Mouse (Mus musculus) megakaryocyte progenitor cell, adult 5-6 weeks (primary cell): ENCODE results near the gene Dnttip1. TPM values are rescaled to one million over a fixed set of nuclear protein-coding genes. Genes with fewer than 3 reads are reported as not detected.
"Not testable (repeated sequence)": the region's sequence is repeated elsewhere in the genome, so short reads cannot be mapped to it uniquely, and the experiment has no call there.

Experiments
- ATAC-seq: replicated peaks from 2 replicates; pipeline ENCODE4 v1.8.0; 2016; ENCODE audit warnings: mild to moderate bottlenecking, moderate TSS enrichment, inconsistent platforms; ENCODE audit not compliant: poor library complexity
- total RNA-seq, 2 experiments: library from RNA; stranded (forward) in 1 of 2; stranded (reverse) in 1 of 2; fragments of 157-497, 149-512 nt in 1 of 2; fragments of 200-1000 nt in 1 of 2; gene quantifications; 2 replicates each; pipeline versions ENCODE4 v1.2.3 to v1.2.4; 2015 to 2017

Gene Dnttip1
- total RNA-seq, 2 experiments from 2014 or later: 31.3 to 32.0 TPM

GRCm38 (mm10) chr2:164778809-164779208, 33.0 kb downstream of the Dnttip1 start:
- no peak for ATAC-seq

- no peak for ATAC-seq
Measured at GRCm38 (mm10) chr2:164779481-164780086, 33.8 kb downstream of the Dnttip1 start, which contains the start of gene Tnnc2. Tnnc2 (minus strand) TSS chr2:164779967.

GRCm38 (mm10) chr2:164781876-164782275, 36.1 kb downstream of the Dnttip1 start:
- no peak for ATAC-seq

DNA sequence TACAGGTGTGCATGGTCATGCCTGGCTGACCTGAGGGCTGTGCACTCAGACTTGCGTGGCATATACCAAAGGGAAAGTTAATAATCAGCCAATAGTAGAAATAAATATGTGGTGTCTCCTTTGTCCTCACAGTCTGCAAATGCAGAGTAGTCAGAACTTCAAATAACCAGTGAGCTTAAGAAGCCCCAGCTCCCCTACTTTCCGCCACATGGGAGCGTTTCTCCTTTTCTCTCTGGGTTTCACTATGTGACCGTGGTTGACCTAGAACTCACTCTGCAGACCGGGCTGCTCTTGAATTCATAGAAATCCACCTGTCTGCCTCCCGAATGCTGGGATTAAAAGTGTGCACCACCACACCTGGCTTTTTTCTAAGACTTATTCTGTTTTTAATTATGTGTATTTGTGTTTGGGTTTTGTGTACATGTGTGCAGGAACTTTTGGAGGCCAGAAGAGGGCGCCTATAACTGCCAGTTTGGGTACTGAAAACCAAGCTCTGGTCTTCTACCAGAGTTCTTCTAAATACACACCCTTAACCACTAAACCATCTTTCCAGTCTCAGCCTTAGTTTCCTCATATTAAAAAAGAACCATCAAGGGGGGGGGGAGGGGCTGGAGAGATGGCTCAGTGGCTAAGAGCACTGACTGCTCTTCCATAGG, 38.3 kb downstream of the Dnttip1 start:
- ATAC-seq: no peak

- peak; percentile 14 for ATAC-seq
Measured at GRCm38 (mm10) chr2:164784869-164785420, 39.2 kb downstream of the Dnttip1 start.

- peak; percentile 43 for ATAC-seq
Measured at GRCm38 (mm10) chr2:164785481-164786387, 40.0 kb downstream of the Dnttip1 start, which contains the start of gene Snx21. Snx21 (plus strand) TSS chr2:164785823.

DNA sequence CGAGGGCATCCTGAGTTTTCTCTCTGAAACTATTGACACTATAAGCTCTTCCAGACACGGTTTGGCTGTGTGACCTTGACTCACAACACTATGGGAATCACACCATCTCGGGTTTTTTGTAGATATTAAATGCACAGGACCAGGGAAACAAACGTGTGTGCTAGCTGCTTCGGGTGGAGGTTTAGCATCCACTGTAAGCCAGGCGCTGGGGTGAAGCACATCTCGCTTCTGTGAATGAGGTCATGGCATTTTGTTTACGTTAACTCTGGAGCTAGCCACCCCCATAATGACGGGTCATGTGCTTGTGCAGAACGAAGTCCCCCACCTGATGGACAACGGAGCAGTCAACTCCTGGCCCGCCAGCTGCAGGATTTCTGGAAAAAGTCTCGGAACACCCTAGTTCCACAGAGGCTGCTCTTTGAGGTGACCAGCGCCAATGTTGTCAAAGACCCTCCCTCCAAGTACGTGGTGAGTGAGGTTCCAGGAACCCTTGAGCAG, 40.7 kb downstream of the Dnttip1 start:
- ATAC-seq: 0 out of 2 replicates have a peak, but pooled peaks have one; percentile 10

- ATAC-seq: peak; percentile 59
Measured at GRCm38 (mm10) chr2:164787032-164787431, 41.2 kb downstream of the Dnttip1 start.

- no peak for ATAC-seq
Measured at GRCm38 (mm10) chr2:164787779-164788178, 42.0 kb downstream of the Dnttip1 start.

DNA sequence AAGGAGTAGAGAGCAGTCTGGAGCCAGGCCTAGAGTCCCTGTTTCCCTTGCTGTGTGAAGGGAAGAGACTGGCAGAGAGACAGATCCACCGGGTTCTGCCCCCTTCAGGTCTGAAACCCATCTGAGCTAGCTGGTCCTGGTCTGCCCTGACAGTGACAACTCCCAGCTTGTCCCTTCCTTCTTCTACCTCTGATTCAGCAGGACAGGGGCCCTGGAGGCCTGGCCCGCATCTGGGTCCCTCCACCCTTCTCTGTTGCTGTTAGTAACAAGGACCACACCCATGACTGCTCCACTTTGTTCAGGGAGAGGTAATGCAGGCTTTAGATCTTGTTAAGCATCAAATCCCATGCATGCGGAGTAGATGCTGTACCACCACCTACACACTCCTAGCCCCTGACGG, 42.6 kb downstream of the Dnttip1 start:
- ATAC-seq: no peak

- ATAC-seq: no peak
Measured at GRCm38 (mm10) chr2:164790451-164790850, 44.7 kb downstream of the Dnttip1 start.

DNA sequence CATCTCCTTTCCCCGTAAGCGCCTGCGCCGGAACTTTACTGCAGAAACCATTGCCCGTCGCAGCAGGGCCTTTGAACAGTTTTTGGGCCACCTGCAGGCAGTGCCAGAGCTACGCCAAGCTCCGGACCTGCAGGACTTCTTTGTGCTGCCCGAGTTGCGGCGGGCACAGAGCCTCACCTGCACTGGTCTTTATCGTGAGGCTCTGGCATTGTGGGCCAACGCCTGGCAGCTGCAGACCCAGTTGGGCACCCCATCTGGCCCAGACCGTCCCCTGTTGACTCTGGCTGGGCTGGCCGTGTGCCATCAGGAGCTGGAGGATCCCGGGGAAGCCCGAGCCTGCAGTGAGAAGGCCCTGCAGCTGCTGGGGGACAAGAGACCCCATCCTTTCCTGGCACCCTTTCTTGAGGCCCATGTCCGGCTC, 46.1 kb downstream of the Dnttip1 start:
- no peak for ATAC-seq

- no peak for ATAC-seq
Measured at GRCm38 (mm10) chr2:164792400-164793190, 46.8 kb downstream of the Dnttip1 start.

DNA sequence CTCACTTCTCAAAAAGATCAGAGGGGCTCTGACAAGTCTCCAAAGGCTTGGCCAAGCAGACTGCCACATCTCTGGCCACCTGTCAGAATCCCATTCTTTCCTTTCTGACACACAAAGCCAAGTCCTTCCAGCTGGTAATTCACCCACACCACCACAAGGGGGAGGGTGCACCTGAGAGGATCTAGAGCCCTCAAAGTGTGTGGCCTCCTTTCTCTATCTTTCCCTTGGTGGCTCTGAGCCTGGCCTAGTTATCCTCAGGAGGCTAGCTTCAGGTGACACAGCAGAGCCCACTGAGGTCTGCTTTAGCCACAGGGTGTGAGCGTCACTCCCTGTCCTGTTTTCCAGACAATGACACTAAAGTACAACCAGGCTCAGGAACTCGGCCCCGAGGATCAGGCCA, 47.5 kb downstream of the Dnttip1 start:
- peak; percentile 81 for ATAC-seq

GRCm38 (mm10) chr2:164793772-164794171, 48.0 kb downstream of the Dnttip1 start:
- ATAC-seq: peak; percentile 41

GRCm38 (mm10) chr2:164794293-164794692, 48.5 kb downstream of the Dnttip1 start:
- ATAC-seq: peak; percentile 90

GRCm38 (mm10) chr2:164795868-164796267, 50.1 kb downstream of the Dnttip1 start:
- no peak for ATAC-seq

- ATAC-seq: not testable (repeated sequence)
Measured at GRCm38 (mm10) chr2:164798554-164798953, 52.8 kb downstream of the Dnttip1 start.

DNA sequence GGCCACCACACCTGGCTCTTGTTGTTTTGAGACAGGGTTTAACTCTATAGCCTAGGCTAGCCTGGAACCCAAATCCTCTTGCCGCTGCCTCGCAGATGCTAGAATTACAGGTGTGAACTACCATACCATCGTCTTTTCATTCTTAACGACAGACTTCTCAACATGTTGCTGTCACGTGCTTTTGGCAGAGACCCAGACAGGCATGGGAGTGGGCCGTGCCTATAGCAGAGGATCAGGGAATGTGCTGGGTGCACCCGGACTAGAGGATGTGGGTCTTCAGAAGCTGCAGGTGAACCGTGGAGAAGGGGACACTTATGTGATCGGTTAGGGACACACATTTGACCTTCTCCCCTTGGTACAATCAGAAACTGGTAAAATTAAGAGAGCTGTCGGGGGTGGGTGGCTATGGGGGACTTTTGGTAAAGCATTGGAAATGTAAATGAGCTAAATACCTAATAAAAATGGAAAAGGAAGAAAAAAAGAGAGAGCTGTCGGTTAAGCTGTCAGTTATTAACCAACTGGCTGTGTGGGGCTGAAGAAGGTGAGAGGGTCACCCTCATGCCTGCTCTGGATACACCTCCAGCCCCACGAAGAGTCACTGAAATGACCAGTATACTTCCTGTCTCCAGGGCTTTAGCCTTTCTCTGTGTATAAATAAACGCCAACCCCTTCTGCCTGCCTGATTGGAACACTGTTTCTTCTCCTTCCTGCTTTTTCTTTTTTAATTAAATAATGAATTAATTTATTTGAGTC, 54.6 kb downstream of the Dnttip1 start:
- ATAC-seq: no peak
